Mouse (Mus musculus): ENCODE data around the gene Rad9b. TPM values are rescaled to one million over a fixed set of nuclear protein-coding genes. Genes with fewer than 3 reads are reported as not detected.

The Rad9b gene
- polyA plus RNA-seq (2014; fragmentation: Nextera tagmentation; extraction: Ambion mirVana): 10.8 and 11.6 TPM in 2 replicates

- H3K27ac ChIP-seq (replicated peaks; ENCODE audit: low read depth, low read length): no peak within 1 kb of the TSS
- no peaks in the 10 kb centered on the region for H3K9me3 ChIP-seq (ENCODE audit: control insufficient read depth, low read length)
- peak within 1 kb of the TSS; percentile 65 for H3K4me3 ChIP-seq (ENCODE audit: low read depth, low read length)
- no peaks in the 10 kb centered on the region for H3K36me3 ChIP-seq (ENCODE audit: control insufficient read depth, insufficient read depth, low read length)
- no peaks in the 10 kb centered on the region for H3K4me1 ChIP-seq (ENCODE audit: control insufficient read depth, insufficient read depth, low read length)
- DNase-seq (ENCODE audit: low spot score) (peak; percentile 100), ATAC-seq (ENCODE audit: insufficient number of reproducible peaks, low FRiP score, low TSS enrichment, low read depth) (peak; percentile 86)
- WGBS: 1% methylated on average over 51 of the region's 51 CpGs
- peak within 1 kb of the TSS; percentile 53 for H3K9ac ChIP-seq (ENCODE audit: low read length)
- H3K27me3 ChIP-seq (ENCODE audit: control insufficient read depth, insufficient read depth, low read length): no peaks in the 10 kb centered on the region
- peak within 1 kb of the TSS; percentile 82 for H3K4me2 ChIP-seq (ENCODE audit: low read depth, severe bottlenecking)
Measured at GRCm38 (mm10) chr5:122353807-122354491, at the start of gene Rad9b, which contains the start of gene Vps29. TSS of gene Rad9b (minus strand) at chr5:122354233. TSS of gene Vps29 (plus strand) at chr5:122354369.

DNA sequence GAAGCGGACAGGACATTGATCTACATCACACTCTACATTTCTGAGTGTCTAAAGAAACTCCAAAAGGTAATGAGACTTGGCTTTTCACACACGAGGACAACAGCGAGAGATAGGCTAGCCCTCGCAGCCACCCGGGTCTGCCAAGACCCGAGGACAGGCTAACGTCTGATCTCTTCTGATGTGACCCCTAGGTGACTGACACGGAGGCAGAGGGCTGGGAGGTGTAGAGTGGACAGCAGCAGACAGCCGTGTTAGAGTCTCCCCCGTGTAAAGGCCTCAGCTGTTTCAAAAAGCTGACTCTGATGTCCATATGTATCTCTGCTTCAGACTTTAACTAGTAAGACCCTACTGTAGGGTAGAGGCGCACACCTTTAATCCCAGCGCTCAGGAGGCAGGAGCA lies 49.3 kb upstream of the Rad9b start:
- 91% methylated on average over 12 of the region's 12 CpGs for WGBS
- H3K9me3 ChIP-seq (ENCODE audit: control insufficient read depth, low read length): no peaks in the 10 kb centered on the region
- DNase-seq (ENCODE audit: low spot score): no peak

DNA sequence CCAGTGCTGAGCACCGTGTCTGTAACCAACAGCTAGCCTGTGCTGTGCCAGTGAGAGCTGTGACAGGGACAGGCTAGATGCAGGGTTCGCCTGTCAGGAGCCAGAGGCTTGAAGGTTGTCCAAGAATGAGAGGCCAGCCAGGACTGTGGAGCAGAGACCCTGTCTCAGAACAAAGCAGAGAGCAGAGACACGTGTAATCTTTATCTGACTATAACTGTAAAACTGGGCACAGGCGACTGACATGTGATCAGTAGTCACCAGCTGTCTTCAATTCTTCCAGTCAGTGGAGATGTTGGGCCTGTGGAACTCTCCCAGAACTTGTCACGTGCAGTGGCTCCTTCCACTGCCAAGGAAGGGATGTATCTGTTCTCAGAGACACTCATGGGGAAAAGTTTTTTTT lies 48.7 kb upstream of the Rad9b start:
- H3K4me1 ChIP-seq (ENCODE audit: control insufficient read depth, insufficient read depth, low read length): no peaks in the 10 kb centered on the region
- no peak overlapping the region for H3K9ac ChIP-seq (ENCODE audit: low read length)
- no peaks in the 10 kb centered on the region for H3K9me3 ChIP-seq (ENCODE audit: control insufficient read depth, low read length)
- H3K36me3 ChIP-seq (ENCODE audit: control insufficient read depth, insufficient read depth, low read length): peaks cover 28% of the 10 kb centered on the region
- no peak overlapping the region for H3K27ac ChIP-seq (replicated peaks; ENCODE audit: low read depth, low read length)
- H3K4me3 ChIP-seq (ENCODE audit: low read depth, low read length): no peak overlapping the region
- DNase-seq (ENCODE audit: low spot score) (no peak), ATAC-seq (ENCODE audit: insufficient number of reproducible peaks, low FRiP score, low TSS enrichment, low read depth) (no peak)
- no peaks in the 10 kb centered on the region for H3K27me3 ChIP-seq (ENCODE audit: control insufficient read depth, insufficient read depth, low read length)
- H3K4me2 ChIP-seq (ENCODE audit: low read depth, severe bottlenecking): no peak overlapping the region
- 83% methylated on average over 5 of the region's 5 CpGs for WGBS

More for the DNA sequence above, 49.3 kb upstream of the Rad9b start:
- no peak overlapping the region for H3K9ac ChIP-seq (ENCODE audit: low read length)
- no peak for ATAC-seq (ENCODE audit: insufficient number of reproducible peaks, low FRiP score, low TSS enrichment, low read depth)
- no peaks in the 10 kb centered on the region for H3K4me1 ChIP-seq (ENCODE audit: control insufficient read depth, insufficient read depth, low read length)
- no peak overlapping the region for H3K27ac ChIP-seq (replicated peaks; ENCODE audit: low read depth, low read length)
- no peak overlapping the region for H3K4me3 ChIP-seq (ENCODE audit: low read depth, low read length)
- no peak overlapping the region for H3K4me2 ChIP-seq (ENCODE audit: low read depth, severe bottlenecking)
- no peaks in the 10 kb centered on the region for H3K27me3 ChIP-seq (ENCODE audit: control insufficient read depth, insufficient read depth, low read length)
- peaks cover 28% of the 10 kb centered on the region for H3K36me3 ChIP-seq (ENCODE audit: control insufficient read depth, insufficient read depth, low read length)

GRCm38 (mm10) chr5:122402160-122402559 lies 48.1 kb upstream of the Rad9b start:
- no peak overlapping the region for H3K4me2 ChIP-seq (ENCODE audit: low read depth, severe bottlenecking)

DNA sequence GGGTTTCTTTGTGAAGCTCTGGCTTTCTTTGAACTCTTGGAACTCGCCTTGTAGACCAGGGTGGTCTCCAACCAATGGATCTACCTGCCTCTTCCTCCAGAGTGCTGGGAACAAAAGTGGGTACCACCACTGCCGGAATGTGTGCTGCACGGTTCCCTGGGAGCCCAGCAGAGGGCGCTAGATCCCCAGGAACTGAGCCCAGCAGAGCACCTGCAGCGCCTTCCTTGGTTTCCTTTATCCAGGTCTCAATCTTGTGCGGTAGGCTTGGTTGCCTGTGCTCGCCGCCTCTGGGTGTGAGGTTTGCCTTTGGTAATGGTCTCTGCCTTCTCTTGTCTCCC lies 47.2 kb upstream of the Rad9b start:
- H3K4me3 ChIP-seq (ENCODE audit: low read depth, low read length): no peak overlapping the region
- H3K36me3 ChIP-seq (ENCODE audit: control insufficient read depth, insufficient read depth, low read length): peaks cover 26% of the 10 kb centered on the region
- ATAC-seq (ENCODE audit: insufficient number of reproducible peaks, low FRiP score, low TSS enrichment, low read depth) (no peak), DNase-seq (ENCODE audit: low spot score) (peak; percentile 80)
- H3K9me3 ChIP-seq (ENCODE audit: control insufficient read depth, low read length): no peaks in the 10 kb centered on the region
- H3K27me3 ChIP-seq (ENCODE audit: control insufficient read depth, insufficient read depth, low read length): no peaks in the 10 kb centered on the region
- WGBS: 17% methylated on average over 8 of the region's 8 CpGs
- no peak overlapping the region for H3K27ac ChIP-seq (replicated peaks; ENCODE audit: low read depth, low read length)
- no peak overlapping the region for H3K9ac ChIP-seq (ENCODE audit: low read length)
- no peak overlapping the region for H3K4me2 ChIP-seq (ENCODE audit: low read depth, severe bottlenecking)
- no peaks in the 10 kb centered on the region for H3K4me1 ChIP-seq (ENCODE audit: control insufficient read depth, insufficient read depth, low read length)

More at GRCm38 (mm10) chr5:122402160-122402559, 48.1 kb upstream of the Rad9b start:
- ATAC-seq (ENCODE audit: insufficient number of reproducible peaks, low FRiP score, low TSS enrichment, low read depth) (no peak), DNase-seq (ENCODE audit: low spot score) (no peak)
- Histone ChIP-seq H3K4me3 (ENCODE audit: low read depth, low read length) (no peak overlapping the region), H3K36me3 (ENCODE audit: control insufficient read depth, insufficient read depth, low read length) (peaks cover 32% of the 10 kb centered on the region), H3K4me1 (ENCODE audit: control insufficient read depth, insufficient read depth, low read length) (no peaks in the 10 kb centered on the region), H3K27ac (replicated peaks; ENCODE audit: low read depth, low read length) (no peak overlapping the region), H3K27me3 (ENCODE audit: control insufficient read depth, insufficient read depth, low read length) (no peaks in the 10 kb centered on the region), H3K9me3 (ENCODE audit: control insufficient read depth, low read length) (no peaks in the 10 kb centered on the region), H3K9ac (ENCODE audit: low read length) (no peak overlapping the region)
- 73% methylated on average over 13 of the region's 13 CpGs for WGBS

- no peaks in the 10 kb centered on the region for H3K27me3 ChIP-seq (ENCODE audit: control insufficient read depth, insufficient read depth, low read length)
- 85% methylated on average over 18 of the region's 18 CpGs for WGBS
- H3K4me3 ChIP-seq (ENCODE audit: low read depth, low read length): no peak overlapping the region
- no peaks in the 10 kb centered on the region for H3K4me1 ChIP-seq (ENCODE audit: control insufficient read depth, insufficient read depth, low read length)
- ATAC-seq (ENCODE audit: insufficient number of reproducible peaks, low FRiP score, low TSS enrichment, low read depth): no peak
- H3K27ac ChIP-seq (replicated peaks; ENCODE audit: low read depth, low read length): no peak overlapping the region
- H3K4me2 ChIP-seq (ENCODE audit: low read depth, severe bottlenecking): no peak overlapping the region
- no peak overlapping the region for H3K9ac ChIP-seq (ENCODE audit: low read length)
- H3K9me3 ChIP-seq (ENCODE audit: control insufficient read depth, low read length): no peaks in the 10 kb centered on the region
- DNase-seq (ENCODE audit: low spot score): no peak
- H3K36me3 ChIP-seq (ENCODE audit: control insufficient read depth, insufficient read depth, low read length): peaks cover 24% of the 10 kb centered on the region; the same call in 1 of the 2 replicates
Measured at GRCm38 (mm10) chr5:122400628-122401302, 46.7 kb upstream of the Rad9b start.

DNA sequence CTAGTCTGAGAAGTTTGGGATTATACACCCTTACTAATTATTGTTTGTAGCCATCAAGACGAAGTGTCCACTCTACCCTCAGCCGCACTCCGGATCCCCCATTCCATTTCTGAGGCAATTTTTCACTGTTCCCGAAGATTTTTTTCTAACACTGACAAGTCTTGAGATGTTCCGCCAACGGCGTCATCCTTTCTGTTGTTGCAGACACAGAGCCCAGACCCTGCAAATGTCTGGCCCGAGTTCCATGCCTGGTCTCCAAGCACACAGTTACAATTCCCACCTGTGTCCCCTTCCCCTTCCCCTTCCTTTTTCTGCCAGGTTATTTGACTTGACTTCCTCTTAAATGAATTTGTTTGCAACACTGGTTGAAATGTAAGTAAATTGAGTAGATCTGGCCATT lies 45.8 kb upstream of the Rad9b start:
- no peak for DNase-seq (ENCODE audit: low spot score)
- Histone ChIP-seq H3K9me3 (ENCODE audit: control insufficient read depth, low read length) (no peaks in the 10 kb centered on the region), H3K4me2 (ENCODE audit: low read depth, severe bottlenecking) (no peak overlapping the region), H3K36me3 (ENCODE audit: control insufficient read depth, insufficient read depth, low read length) (peaks cover 16% of the 10 kb centered on the region; the same call in 1 of the 2 replicates), H3K27ac (replicated peaks; ENCODE audit: low read depth, low read length) (no peak overlapping the region), H3K27me3 (ENCODE audit: control insufficient read depth, insufficient read depth, low read length) (no peaks in the 10 kb centered on the region), H3K4me1 (ENCODE audit: control insufficient read depth, insufficient read depth, low read length) (no peaks in the 10 kb centered on the region), H3K4me3 (ENCODE audit: low read depth, low read length) (no peak overlapping the region), H3K9ac (ENCODE audit: low read length) (no peak overlapping the region)
- no peak for ATAC-seq (ENCODE audit: insufficient number of reproducible peaks, low FRiP score, low TSS enrichment, low read depth)
- 95% methylated on average over 8 of the region's 8 CpGs for WGBS

DNA sequence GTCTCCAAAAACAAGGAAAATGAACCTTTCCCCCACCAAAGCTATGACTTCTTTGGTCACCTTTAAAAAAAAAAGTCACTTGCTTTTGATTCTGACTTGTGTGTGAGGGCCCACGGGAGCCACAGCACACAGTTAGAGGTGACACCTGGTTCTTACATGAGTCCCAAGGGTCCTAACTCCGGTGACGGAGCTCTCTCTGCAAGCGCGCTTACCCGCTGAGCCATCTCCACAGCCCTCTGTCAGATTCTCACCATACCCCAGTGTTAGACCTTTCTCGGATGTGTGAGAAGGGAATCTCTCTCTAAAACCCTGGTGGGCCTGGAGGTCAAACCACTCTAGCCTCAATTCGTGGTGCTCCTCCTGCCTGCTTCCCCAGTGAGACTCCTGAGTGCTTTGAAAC lies 43.5 kb upstream of the Rad9b start:
- ATAC-seq (ENCODE audit: insufficient number of reproducible peaks, low FRiP score, low TSS enrichment, low read depth): no peak
- no peak for DNase-seq (ENCODE audit: low spot score)
- no peaks in the 10 kb centered on the region for H3K27me3 ChIP-seq (ENCODE audit: control insufficient read depth, insufficient read depth, low read length)
- no peak overlapping the region for H3K4me2 ChIP-seq (ENCODE audit: low read depth, severe bottlenecking)
- peaks cover 9% of the 10 kb centered on the region; the same call in 1 of the 2 replicates for H3K36me3 ChIP-seq (ENCODE audit: control insufficient read depth, insufficient read depth, low read length)
- 88% methylated on average over 8 of the region's 8 CpGs for WGBS
- H3K4me3 ChIP-seq (ENCODE audit: low read depth, low read length): no peak overlapping the region
- H3K9me3 ChIP-seq (ENCODE audit: control insufficient read depth, low read length): no peaks in the 10 kb centered on the region
- no peak overlapping the region for H3K9ac ChIP-seq (ENCODE audit: low read length)
- peaks cover 3% of the 10 kb centered on the region for H3K4me1 ChIP-seq (ENCODE audit: control insufficient read depth, insufficient read depth, low read length)
- H3K27ac ChIP-seq (replicated peaks; ENCODE audit: low read depth, low read length): no peak overlapping the region
